Mouse (Mus musculus) liver, embryonic 11.5 days (tissue): Measurements from ENCODE around the gene Casq1. TPM values are rescaled to one million over a fixed set of nuclear protein-coding genes. Genes with fewer than 3 reads are reported as not detected.
A peak's percentile ranks its signal among the peaks of the same experiment; 100 is the strongest.
"Not testable (repeated sequence)": the region's sequence is repeated elsewhere in the genome, so short reads cannot be mapped to it uniquely, and the experiment has no call there.

Source experiments
- ATAC-seq: fragments of 200-750 bp; cut with Nextera tagmentation; replicated peaks from 2 replicates; pipeline ENCODE4 v1.8.0; 2017; ENCODE audit warnings: moderate number of reproducible peaks, mild to moderate bottlenecking, moderate TSS enrichment, moderate library complexity; ENCODE audit not compliant: low FRiP score
- DNase-seq: peaks from one replicate; pipeline ENCODE4 v3.0.0-alpha.2; 2017; ENCODE audit warnings: low spot score
- H3K27ac ChIP-seq: fragments of 300-500 bp; sonication (generic); 2 replicates; pipeline ENCODE4 v1.5.1; 2014; ENCODE audit warnings: mild to moderate bottlenecking, low read depth, low read length, control low read depth
- H3K27me3 ChIP-seq: fragments of 300-500 bp; sonication (generic); replicated peaks from 2 replicates; pipeline ENCODE4 v1.6.1; 2014; ENCODE audit warnings: low read length, mixed read lengths; ENCODE audit not compliant: control insufficient read depth, insufficient read depth
- H3K36me3 ChIP-seq: fragments of 300-500 bp; sonication (generic); 2 replicates; pipeline ENCODE4 v1.6.1; 2014; ENCODE audit warnings: mild to moderate bottlenecking, low read length, moderate library complexity, mixed read lengths; ENCODE audit not compliant: control insufficient read depth, insufficient read depth
- H3K4me1 ChIP-seq: fragments of 300-500 bp; sonication (generic); replicated peaks from 2 replicates; pipeline ENCODE4 v1.6.1; 2014; ENCODE audit warnings: low read length, mixed read lengths; ENCODE audit not compliant: control insufficient read depth, insufficient read depth
- H3K4me2 ChIP-seq: fragments of 300-500 bp; sonication (generic); 2 replicates; pipeline ENCODE4 v1.6.1; 2014; ENCODE audit warnings: mild to moderate bottlenecking, control low read depth, moderate library complexity
- H3K4me3 ChIP-seq: fragments of 300-500 bp; sonication (generic); 2 replicates; pipeline ENCODE4 v1.5.1; 2014; ENCODE audit warnings: low read depth, low read length, control low read depth
- H3K9ac ChIP-seq: fragments of 300-500 bp; sonication (generic); 2 replicates; pipeline ENCODE4 v1.6.1; 2014; ENCODE audit warnings: low read depth, low read length, control low read depth
- H3K9me3 ChIP-seq: fragments of 300-500 bp; sonication (generic); 2 replicates; pipeline ENCODE4 v1.6.1; 2016; ENCODE audit warnings: low read length, inconsistent platforms, mixed read lengths; ENCODE audit not compliant: control insufficient read depth
- WGBS: fragments of 180-500 bp; shearing (Covaris S2); extraction: QIAGEN DNeasy Blood & Tissue Kit; methylation state at CpG from one replicate; pipeline ENCODE4 v1.1.7; 2014; 5-methylcytosine and 5-hydroxymethylcytosine counted together
- polyA plus RNA-seq: library from polyadenylated mRNA; unstranded; fragments of >200 nt; fragmentation: Nextera tagmentation; extraction: Ambion mirVana; gene quantifications from 2 replicates; pipeline ENCODE4 v1.2.1, GENCODE M21; 2014

Gene Casq1
- 2.2 and 4.1 TPM in 2 replicates for polyA plus RNA-seq

GRCm38 (mm10) chr1:172219451-172220406, at the start of gene Casq1:
Gene Casq1 (minus strand): TSS chr1:172219868.
- H3K9ac ChIP-seq: no peak within 1 kb of the TSS
- no peak within 1 kb of the TSS for H3K4me2 ChIP-seq
- H3K27me3 ChIP-seq: no peaks in the 10 kb centered on the region
- ATAC-seq (no peak), DNase-seq (no peak)
- no peaks in the 10 kb centered on the region for H3K9me3 ChIP-seq
- H3K4me1 ChIP-seq: peaks cover 3% of the 10 kb centered on the region
- H3K4me3 ChIP-seq: no peak within 1 kb of the TSS
- no peaks in the 10 kb centered on the region for H3K36me3 ChIP-seq
- WGBS: 83% methylated on average over 19 of the region's 19 CpGs
- H3K27ac ChIP-seq: no peak within 1 kb of the TSS; the same call in 1 of the 2 replicates

- H3K9me3 ChIP-seq: no peaks in the 10 kb centered on the region
- no peaks in the 10 kb centered on the region for H3K27me3 ChIP-seq
- 76% methylated on average over 8 of the region's 8 CpGs for WGBS
- ATAC-seq (no peak), DNase-seq (no peak)
- H3K4me3 ChIP-seq: no peak within 1 kb of the TSS
- no peaks in the 10 kb centered on the region for H3K4me1 ChIP-seq
- H3K9ac ChIP-seq: no peak within 1 kb of the TSS
- H3K4me2 ChIP-seq: no peak within 1 kb of the TSS
- H3K27ac ChIP-seq: no peak within 1 kb of the TSS
- H3K36me3 ChIP-seq: no peaks in the 10 kb centered on the region
Observed at GRCm38 (mm10) chr1:172261477-172262078, 41.9 kb upstream of the Casq1 start, which contains the start of gene Igsf8. Gene Igsf8 (plus strand): TSS chr1:172261641.

GRCm38 (mm10) chr1:172258314-172258713, 38.6 kb upstream of the Casq1 start, which contains the start of gene Atp1a4:
Gene Atp1a4 (minus strand): TSS chr1:172258414.
- ATAC-seq: no peak
- no peaks in the 10 kb centered on the region for H3K4me1 ChIP-seq
- 80% methylated on average over 6 of the region's 6 CpGs for WGBS

GRCm38 (mm10) chr1:172247679-172248078, 28.0 kb upstream of the Casq1 start:
- 41% methylated on average over 2 of the region's 2 CpGs for WGBS
- Histone ChIP-seq H3K4me2 (no peak overlapping the region), H3K9me3 (no peaks in the 10 kb centered on the region), H3K27ac (no peak overlapping the region), H3K27me3 (peaks cover 18% of the 10 kb centered on the region), H3K36me3 (no peaks in the 10 kb centered on the region), H3K4me1 (no peaks in the 10 kb centered on the region), H3K9ac (no peak overlapping the region), H3K4me3 (no peak overlapping the region)
- no peak for ATAC-seq
- DNase-seq: no peak

More at GRCm38 (mm10) chr1:172258314-172258713, 38.6 kb upstream of the Casq1 start, which contains the start of gene Atp1a4:
- Histone ChIP-seq H3K27ac (no peak within 1 kb of the TSS), H3K4me2 (no peak within 1 kb of the TSS), H3K27me3 (no peaks in the 10 kb centered on the region), H3K36me3 (no peaks in the 10 kb centered on the region), H3K9me3 (no peaks in the 10 kb centered on the region), H3K9ac (no peak within 1 kb of the TSS), H3K4me3 (no peak within 1 kb of the TSS)
- DNase-seq: no peak

GRCm38 (mm10) chr1:172247216-172247615, 27.5 kb upstream of the Casq1 start:
- H3K4me3 ChIP-seq: no peak overlapping the region
- 66% methylated on average over 4 of the region's 4 CpGs for WGBS
- H3K27ac ChIP-seq: no peak overlapping the region
- no peaks in the 10 kb centered on the region for H3K9me3 ChIP-seq
- no peak overlapping the region for H3K4me2 ChIP-seq
- no peak overlapping the region for H3K9ac ChIP-seq
- ATAC-seq: no peak
- H3K27me3 ChIP-seq: peaks cover 18% of the 10 kb centered on the region
- no peak for DNase-seq
- H3K36me3 ChIP-seq: no peaks in the 10 kb centered on the region
- no peaks in the 10 kb centered on the region for H3K4me1 ChIP-seq

- H3K4me1 ChIP-seq, H3K4me3 ChIP-seq, H3K9me3 ChIP-seq, H3K9ac ChIP-seq, H3K36me3 ChIP-seq, DNase-seq, H3K27ac ChIP-seq, ATAC-seq: not testable (repeated sequence)
- WGBS: 27% methylated on average over 23 of the region's 23 CpGs
- H3K4me2 ChIP-seq: peak overlapping the region; percentile 21
- peaks cover 18% of the 10 kb centered on the region for H3K27me3 ChIP-seq
Observed at GRCm38 (mm10) chr1:172244645-172245044, 25.0 kb upstream of the Casq1 start.

- no peaks in the 10 kb centered on the region for H3K9me3 ChIP-seq
- no peak overlapping the region for H3K4me3 ChIP-seq
- no peaks in the 10 kb centered on the region for H3K4me1 ChIP-seq
- ATAC-seq (no peak), DNase-seq (no peak)
- WGBS: 22% methylated on average over 16 of the region's 16 CpGs
- H3K36me3 ChIP-seq: no peaks in the 10 kb centered on the region
- peak overlapping the region; percentile 21; the same call in 1 of the 2 replicates for H3K4me2 ChIP-seq
- no peak overlapping the region for H3K9ac ChIP-seq
- peaks cover 18% of the 10 kb centered on the region for H3K27me3 ChIP-seq
- no peak overlapping the region for H3K27ac ChIP-seq
Observed at GRCm38 (mm10) chr1:172243547-172244205, 24.0 kb upstream of the Casq1 start.

GRCm38 (mm10) chr1:172242401-172242800, 22.7 kb upstream of the Casq1 start:
- no peaks in the 10 kb centered on the region for H3K4me1 ChIP-seq
- WGBS: 61% methylated on average over 2 of the region's 2 CpGs
- H3K9ac ChIP-seq: no peak overlapping the region
- no peak overlapping the region for H3K4me2 ChIP-seq
- H3K27me3 ChIP-seq: peaks cover 18% of the 10 kb centered on the region
- H3K27ac ChIP-seq: no peak overlapping the region
- H3K4me3 ChIP-seq: no peak overlapping the region
- ATAC-seq (no peak), DNase-seq (no peak)
- H3K9me3 ChIP-seq: no peaks in the 10 kb centered on the region
- H3K36me3 ChIP-seq: no peaks in the 10 kb centered on the region
